Mouse (Mus musculus): ENCODE measurements at regions not wholly inside any gene's neighbourhood (a gene's known extent, or its start where the extent isn't known, plus 50 kb on each side); places are given as distances from the start of the nearest gene placed in this dataset.

GRCm38 (mm10) chr1:190639846-190640245, 271.7 kb downstream of the Rps6kc1 start:
- CTCF ChIA-PET = no interaction called here

GRCm38 (mm10) chr1:190634935-190635334, 276.6 kb downstream of the Rps6kc1 start:
- CTCF ChIA-PET = no interaction called here

- CTCF ChIA-PET = no interaction called here
Observed at GRCm38 (mm10) chr1:190631641-190632040, 279.9 kb downstream of the Rps6kc1 start.

DNA sequence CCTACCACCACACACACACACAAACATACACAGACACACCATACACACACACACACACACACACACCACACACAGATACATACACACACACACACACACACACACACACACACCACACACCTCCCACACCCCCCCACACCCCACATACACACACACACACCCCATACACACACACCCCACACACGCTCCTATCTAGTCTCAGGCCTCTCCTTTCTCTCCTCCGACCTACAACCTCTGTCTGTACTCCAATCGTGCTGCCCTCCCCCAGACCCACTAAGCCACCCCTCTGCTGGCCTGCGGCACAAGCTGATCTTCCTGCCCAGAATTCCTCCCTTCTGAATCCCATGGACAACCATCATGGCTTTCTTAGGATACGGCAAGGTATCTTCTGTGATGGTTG, 281.4 kb downstream of the Rps6kc1 start:
- CTCF ChIA-PET = no interaction called here

GRCm38 (mm10) chr1:190623916-190624315, 287.7 kb downstream of the Rps6kc1 start:
- CTCF ChIA-PET = no interaction called here

- CTCF ChIA-PET = no interaction called here
Observed at GRCm38 (mm10) chr1:190600425-190600824, 311.1 kb downstream of the Rps6kc1 start.

- CTCF ChIA-PET = no interaction called here
Observed at GRCm38 (mm10) chr1:190599622-190600021, 311.9 kb downstream of the Rps6kc1 start.

GRCm38 (mm10) chr1:190596209-190596608, 315.4 kb downstream of the Rps6kc1 start:
- CTCF ChIA-PET = no interaction called here

DNA sequence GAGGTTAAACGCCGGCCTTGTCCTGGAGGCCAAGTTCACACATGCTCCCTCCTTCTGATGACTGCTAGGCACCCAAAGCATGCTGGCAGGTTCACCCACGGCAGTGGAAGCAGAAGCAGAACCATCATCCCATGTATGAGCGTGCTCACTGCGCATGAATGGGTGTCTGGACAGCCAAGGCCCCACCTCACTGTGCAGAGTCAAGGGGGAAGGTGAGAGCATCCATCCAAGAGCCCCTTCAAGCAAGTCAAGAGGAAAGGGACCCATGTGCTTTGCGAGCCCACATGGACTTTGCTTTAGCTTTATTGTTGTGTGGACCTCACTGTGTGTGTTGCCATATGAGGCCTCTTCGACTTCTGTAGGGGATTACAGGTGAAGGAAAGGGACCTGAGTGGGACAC, 319.9 kb downstream of the Rps6kc1 start:
- CTCF ChIA-PET = no interaction called here

GRCm38 (mm10) chr1:190589586-190589985, 322.0 kb downstream of the Rps6kc1 start:
- CTCF ChIA-PET = no interaction called here

DNA sequence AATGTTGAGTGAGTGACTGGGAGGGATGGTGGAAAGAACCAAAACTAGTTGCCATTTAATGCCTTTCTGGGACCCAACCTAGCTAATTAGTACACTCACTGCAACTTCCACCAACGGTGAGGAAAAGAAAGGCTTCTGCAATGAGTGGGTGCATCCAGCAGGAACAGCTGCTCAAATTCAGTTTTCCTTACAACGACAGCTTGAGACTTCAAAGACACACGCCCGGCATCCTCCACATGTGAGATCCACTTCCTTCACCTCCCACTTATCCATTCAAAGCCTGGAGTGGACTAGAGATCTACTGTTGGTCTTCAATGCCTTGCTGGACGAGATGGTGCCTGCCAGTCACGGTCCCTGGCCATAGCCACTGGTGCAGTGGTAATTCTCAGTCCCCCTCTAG, 328.3 kb downstream of the Rps6kc1 start:
- CTCF ChIA-PET = no interaction called here

GRCm38 (mm10) chr1:190580653-190581052, 330.9 kb downstream of the Rps6kc1 start:
- CTCF ChIA-PET = no interaction called here

DNA sequence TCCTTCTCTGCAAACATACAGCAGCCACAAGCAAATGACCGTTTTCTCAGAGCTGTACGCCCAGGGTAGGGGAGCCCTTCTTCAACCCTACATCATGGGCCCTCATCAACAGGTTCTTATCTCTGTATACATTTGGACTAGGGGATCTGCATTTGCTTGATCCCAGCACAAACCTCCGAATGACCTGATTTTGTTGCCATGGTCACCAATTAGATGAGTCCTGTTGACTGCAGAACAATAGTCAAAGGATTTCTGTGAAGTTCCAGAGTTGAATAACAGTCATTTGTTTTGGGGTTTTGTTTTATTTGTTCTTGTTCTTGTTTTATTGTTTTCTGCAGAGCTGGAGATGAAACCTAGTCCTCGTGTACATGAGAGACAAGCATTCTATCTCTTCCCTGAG, 340.6 kb downstream of the Rps6kc1 start:
- CTCF ChIA-PET = no interaction called here

DNA sequence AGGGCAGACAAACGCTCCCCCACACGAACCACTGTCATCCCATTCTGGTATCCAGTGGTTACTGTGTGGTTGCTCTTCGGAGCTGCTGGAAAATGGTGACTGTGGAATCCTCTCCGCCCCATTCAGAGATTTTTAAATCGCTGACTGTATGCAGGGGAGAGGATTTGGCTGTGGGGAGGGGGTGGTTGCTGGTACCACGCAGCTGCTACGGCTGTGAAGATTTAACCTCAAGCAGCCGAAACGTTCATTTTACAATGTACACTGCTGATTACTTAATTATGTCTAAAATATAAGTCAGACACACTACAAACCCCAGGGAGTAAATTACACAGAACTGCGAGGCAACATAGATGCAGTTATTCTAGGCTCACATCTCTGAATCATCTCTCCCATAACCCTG, 341.0 kb downstream of the Rps6kc1 start:
- CTCF ChIA-PET = no interaction called here

GRCm38 (mm10) chr1:190566744-190567143, 344.8 kb downstream of the Rps6kc1 start:
- CTCF ChIA-PET = no interaction called here

DNA sequence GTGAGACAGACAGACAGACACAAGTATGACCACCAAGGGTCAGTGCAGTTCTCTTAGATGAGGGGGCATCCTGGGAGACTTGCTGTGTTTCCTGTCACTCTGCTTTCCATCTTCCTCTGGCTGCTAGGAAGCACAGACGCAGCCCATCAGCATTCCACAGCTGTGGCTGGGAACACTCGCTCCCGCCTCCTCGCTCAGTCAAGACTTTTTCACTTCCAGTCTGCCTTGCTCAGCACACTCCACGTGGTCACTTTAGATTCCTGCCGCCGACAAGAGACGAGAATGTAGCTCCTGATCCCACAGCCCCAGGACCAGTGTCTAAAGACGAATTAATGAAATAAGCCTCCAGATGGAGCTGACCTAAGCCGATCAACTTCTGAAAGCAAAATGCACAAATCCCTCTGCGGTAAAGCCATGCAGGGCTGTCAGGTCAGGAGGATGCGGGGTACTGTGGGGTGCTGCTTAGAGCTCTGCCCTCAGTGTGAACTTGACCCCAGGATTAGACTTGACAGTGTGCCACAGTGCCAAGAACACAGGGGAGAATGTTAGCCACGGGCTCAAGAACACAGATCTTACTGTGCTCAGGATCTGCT, 348.6 kb downstream of the Rps6kc1 start:
- CTCF ChIA-PET = no interaction called here

DNA sequence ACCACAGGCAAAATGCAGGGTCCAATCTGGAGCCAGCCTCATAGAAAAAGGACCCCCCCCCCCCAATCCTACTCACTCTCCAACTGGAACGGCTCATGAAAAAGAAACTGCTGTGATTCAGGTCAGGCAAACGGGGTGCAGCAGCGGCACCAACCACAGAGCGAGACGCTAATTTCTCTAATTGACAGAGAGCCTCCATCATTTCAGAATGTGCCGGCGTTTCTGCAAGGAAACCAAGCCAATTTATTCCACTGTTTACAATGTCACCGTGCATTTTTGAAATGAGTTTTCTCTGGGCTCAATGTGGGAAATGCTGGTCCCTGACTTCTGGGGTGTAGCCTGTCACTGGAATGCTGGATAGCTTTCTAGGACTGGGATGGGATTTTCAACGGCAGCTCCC, 351.5 kb downstream of the Rps6kc1 start:
- CTCF ChIA-PET = no interaction called here

- CTCF ChIA-PET = no interaction called here
Observed at GRCm38 (mm10) chr1:190541892-190542291, 369.7 kb downstream of the Rps6kc1 start.

GRCm38 (mm10) chr1:190532879-190533676, 362.6 kb upstream of the Prox1 start:
- CTCF ChIA-PET = no interaction called here

GRCm38 (mm10) chr1:190531224-190531623, 360.7 kb upstream of the Prox1 start:
- CTCF ChIA-PET = no interaction called here

- CTCF ChIA-PET = no interaction called here
Observed at GRCm38 (mm10) chr1:190530079-190530478, 359.6 kb upstream of the Prox1 start.

DNA sequence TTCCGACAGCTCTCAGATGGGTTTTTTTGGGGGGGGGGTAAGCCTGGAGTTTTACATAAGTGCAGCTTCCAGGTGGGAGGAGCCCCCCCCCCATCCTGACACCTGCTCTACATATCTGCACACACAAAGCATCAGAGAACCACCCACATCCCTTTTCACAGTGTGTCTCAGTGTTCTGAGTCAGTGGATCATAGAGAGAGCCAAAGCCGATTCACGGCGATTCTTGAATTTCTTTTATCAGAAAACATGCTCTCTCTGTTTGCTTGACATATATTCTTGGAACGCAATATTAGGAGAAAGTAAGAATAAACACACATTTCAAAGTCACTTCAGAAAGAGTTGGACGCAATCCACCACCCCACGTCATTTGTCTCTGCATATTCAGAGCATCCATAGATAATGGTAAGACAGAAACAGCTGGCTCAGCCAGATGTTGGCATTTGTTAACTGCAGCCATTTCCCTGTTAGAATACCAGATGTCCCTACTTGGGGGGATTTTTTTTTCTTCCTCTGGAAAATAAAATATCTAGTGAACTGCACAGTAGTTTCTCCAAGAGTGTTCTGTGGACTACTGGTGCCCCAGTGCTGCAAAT, 357.1 kb upstream of the Prox1 start:
- CTCF ChIA-PET = no interaction called here

GRCm38 (mm10) chr1:190526634-190527033, 356.1 kb upstream of the Prox1 start:
- CTCF ChIA-PET = no interaction called here

GRCm38 (mm10) chr1:190526046-190526445, 355.5 kb upstream of the Prox1 start:
- CTCF ChIA-PET = no interaction called here
